Mouse (Mus musculus) bone marrow, adult 2 months (tissue): ENCODE results near the gene Ttn.

Experiments used
- CTCF ChIP-seq: fragments of 200-500 bp; IDR thresholded peaks from 2 replicates; pipeline ENCODE4 v1.5.1; 2011; ENCODE audit warnings: low read length, control low read depth; ENCODE audit not compliant: control insufficient read depth, insufficient read depth
- POLR2A ChIP-seq: fragments of 200-500 bp; IDR thresholded peaks from 2 replicates; pipeline ENCODE4 v1.6.1; 2011; ENCODE audit warnings: low read depth, mild to moderate bottlenecking, control low read depth, low read length, borderline replicate concordance; ENCODE audit not compliant: control insufficient read depth

GRCm38 (mm10) chr2:76895327-76895726 is 87.0 kb downstream of the Ttn start:
- TF ChIP-seq CTCF (no peak), POLR2A (no peak)
